23 mouse cellular contexts compared by ENCODE assay signal in the genomic region with DNA sequence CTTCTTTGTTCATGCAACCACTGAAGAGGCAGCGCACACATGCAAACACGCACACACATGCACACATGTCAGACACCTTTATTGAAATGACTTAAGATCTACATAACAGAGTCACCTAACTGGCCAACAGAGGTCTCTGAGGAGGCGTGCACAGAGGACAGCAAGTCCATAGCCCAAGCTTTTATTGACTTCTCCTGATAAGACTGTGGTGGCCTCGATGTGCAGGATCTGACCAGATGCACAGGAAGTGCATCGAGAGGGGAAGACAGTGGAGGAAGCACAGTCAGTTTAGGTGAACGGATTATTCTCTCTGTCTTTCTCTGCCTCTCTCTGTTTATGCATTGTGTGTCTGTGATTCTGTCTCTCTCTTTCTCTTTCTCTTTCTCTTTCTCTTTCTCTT.
DNase-seq lines count a peak whose midpoint lies in the region; ATAC-seq and TF ChIP-seq lines count a peak whose summit lies in the region.
"Had no signal": no experiment of that assay in that cellular context is flagged by ENCODE, and none has a peak within 500 bp of the region (broad histone marks: within the 10 kb centered on the region; RNA-seq: fewer than 3 reads in every experiment).

No protein-coding gene starts in this region.

- TF ChIP-seq EP300 in stomach, postnatal 0 days (optimal IDR thresholded peaks at IDR 0.05) = no peak

- no peak overlapping the region for H3K27ac ChIP-seq in stomach, embryonic 14.5 days (ENCODE audit: low read length)
- no peak overlapping the region for H3K27ac ChIP-seq in stomach, postnatal 0 days (replicated peaks)
- no peak overlapping the region for H3K27ac ChIP-seq in liver, embryonic 13.5 days
- H3K27ac ChIP-seq: embryonic facial prominence, embryonic 13.5 days; forebrain, embryonic 15.5 days; heart, embryonic 13.5 days; layer of hippocampus, adult 2 months; limb, embryonic 15.5 days; neural tube, embryonic 13.5 days had no signal

- no peak for TF ChIP-seq CTCF in stomach, postnatal 0 days (IDR thresholded peaks at IDR 0.05; ENCODE audit: low read depth)

- ATAC-seq in stomach, embryonic 14.5 days (ENCODE audit: insufficient number of reproducible peaks, insufficient read depth, low FRiP score, low read depth) = peak; percentile 28; the same call in 1 of the 2 replicates
- ATAC-seq in stomach, postnatal 0 days (ENCODE audit: low FRiP score, low TSS enrichment) = no peak
- peak; percentile 54 for ATAC-seq in granulocyte monocyte progenitor cell, adult 5-6 weeks (replicated peaks; ENCODE audit: poor library complexity, severe bottlenecking)
- 0 out of 2 replicates have a peak, but pooled peaks have one; percentile 26 for ATAC-seq in liver, embryonic 13.5 days (ENCODE audit: low read depth)
- ATAC-seq: forebrain, embryonic 15.5 days; hindbrain, embryonic 16.5 days; lung, postnatal 0 days had no signal

- no peak overlapping the region for H3K9ac ChIP-seq in stomach, embryonic 14.5 days (replicated peaks; ENCODE audit: low read depth, low read length)
- H3K9ac ChIP-seq in stomach, postnatal 0 days (ENCODE audit: low read length) = no peak overlapping the region
- no peak overlapping the region for H3K9ac ChIP-seq in liver, embryonic 13.5 days
- H3K9ac ChIP-seq: embryonic facial prominence, embryonic 13.5 days; forebrain, embryonic 15.5 days; heart, embryonic 13.5 days; limb, embryonic 15.5 days; neural tube, embryonic 13.5 days had no signal

- H3K9me3 ChIP-seq in stomach, embryonic 14.5 days (ENCODE audit: control insufficient read depth, low read depth, low read length) = no peaks in the 10 kb centered on the region
- H3K9me3 ChIP-seq in stomach, postnatal 0 days (ENCODE audit: control insufficient read depth, low read length) = no peaks in the 10 kb centered on the region
- no peaks in the 10 kb centered on the region for H3K9me3 ChIP-seq in liver, embryonic 13.5 days (replicated peaks)
- H3K9me3 ChIP-seq: embryonic facial prominence, embryonic 13.5 days; forebrain, embryonic 15.5 days; heart, embryonic 13.5 days; limb, embryonic 15.5 days; neural tube, embryonic 13.5 days had no signal

- no peak overlapping the region for H3K4me2 ChIP-seq in stomach, embryonic 14.5 days (replicated peaks; ENCODE audit: low read depth, low read length)
- H3K4me2 ChIP-seq in stomach, postnatal 0 days (replicated peaks; ENCODE audit: low read depth) = no peak overlapping the region
- peak overlapping the region; percentile 23 for H3K4me2 ChIP-seq in liver, embryonic 13.5 days
- H3K4me2 ChIP-seq: embryonic facial prominence, embryonic 13.5 days; forebrain, embryonic 15.5 days; heart, embryonic 13.5 days; limb, embryonic 15.5 days; neural tube, embryonic 13.5 days had no signal

- no peaks in the 10 kb centered on the region for H3K4me1 ChIP-seq in stomach, embryonic 14.5 days (ENCODE audit: control insufficient read depth, insufficient read depth, low read length)
- no peaks in the 10 kb centered on the region for H3K4me1 ChIP-seq in stomach, postnatal 0 days (replicated peaks; ENCODE audit: control insufficient read depth, insufficient read depth)
- no peaks in the 10 kb centered on the region for H3K4me1 ChIP-seq in liver, embryonic 13.5 days (replicated peaks)
- H3K4me1 ChIP-seq: embryonic facial prominence, embryonic 13.5 days; forebrain, embryonic 15.5 days; heart, embryonic 13.5 days; limb, embryonic 15.5 days; neural tube, embryonic 13.5 days had no signal

- WGBS in stomach, embryonic 14.5 days = 75% methylated on average over 6 of the region's 6 CpGs
- WGBS in stomach, postnatal 0 days = 69% methylated on average over 6 of the region's 6 CpGs
- 29% methylated on average over 6 of the region's 6 CpGs for WGBS in liver, embryonic 13.5 days (ENCODE audit: insufficient replicate concordance)

- H3K36me3 ChIP-seq in stomach, embryonic 14.5 days (ENCODE audit: control insufficient read depth, insufficient read depth, low read length) = no peaks in the 10 kb centered on the region
- H3K36me3 ChIP-seq in stomach, postnatal 0 days (ENCODE audit: control insufficient read depth, insufficient read depth, low read length) = no peaks in the 10 kb centered on the region
- H3K36me3 ChIP-seq in liver, embryonic 13.5 days = no peaks in the 10 kb centered on the region
- H3K36me3 ChIP-seq: embryonic facial prominence, embryonic 13.5 days; forebrain, embryonic 15.5 days; heart, embryonic 13.5 days; limb, embryonic 15.5 days; neural tube, embryonic 13.5 days had no signal

- no peak overlapping the region for H3K4me3 ChIP-seq in stomach, embryonic 14.5 days (ENCODE audit: low read depth, low read length)
- no peak overlapping the region for H3K4me3 ChIP-seq in stomach, postnatal 0 days (ENCODE audit: low read depth, low read length)
- H3K4me3 ChIP-seq in liver, embryonic 13.5 days (replicated peaks) = no peak overlapping the region
- H3K4me3 ChIP-seq: embryonic facial prominence, embryonic 13.5 days; forebrain, embryonic 15.5 days; heart, embryonic 13.5 days; layer of hippocampus, adult 2 months; limb, embryonic 15.5 days; neural tube, embryonic 13.5 days had no signal

- H3K27me3 ChIP-seq in stomach, embryonic 14.5 days (ENCODE audit: control insufficient read depth, insufficient read depth, low read length) = no peaks in the 10 kb centered on the region
- H3K27me3 ChIP-seq in stomach, postnatal 0 days (ENCODE audit: control insufficient read depth, insufficient read depth, low read length) = no peaks in the 10 kb centered on the region
- no peaks in the 10 kb centered on the region for H3K27me3 ChIP-seq in liver, embryonic 13.5 days
- H3K27me3 ChIP-seq: embryonic facial prominence, embryonic 13.5 days; forebrain, embryonic 15.5 days; heart, embryonic 13.5 days; limb, embryonic 15.5 days; neural tube, embryonic 13.5 days had no signal

- DNase-seq in stomach, postnatal 0 days (ENCODE audit: low spot score) = no peak
- no peak for DNase-seq in liver, embryonic 13.5 days
- DNase-seq in naive thymus-derived CD4-positive, alpha-beta T cell, adult 2 months (ENCODE audit: low read depth) = peak; percentile 2
- no peak for DNase-seq in yolk sac, embryonic 10.5 days (ENCODE audit: low spot score)
- DNase-seq in cerebellum, postnatal 36 days = no peak
- DNase-seq in gastrocnemius, postnatal 4 days (ENCODE audit: low spot score in 2 of 2) = no peak
- DNase-seq: adrenal gland, postnatal 25 days; cerebellum, adult 18-20 months; heart, postnatal 36 days; kidney, adult 8-10 months; kidney, postnatal 14 days; right cerebral cortex, adult 18-20 months; thymus, postnatal 36 days had no signal
